Mouse (Mus musculus) erythroblast, embryonic 14.5 days (primary cell): ENCODE data around the gene Macf1. TPM values are rescaled to one million over a fixed set of nuclear protein-coding genes. Genes with fewer than 3 reads are reported as not detected.
"Not testable (repeated sequence)": the region's sequence is repeated elsewhere in the genome, so short reads cannot be mapped to it uniquely, and the experiment has no call there.

Experiments
- H3K27me3 ChIP-seq: 2 replicates; pipeline ENCODE4 v1.6.1; 2012; ENCODE audit warnings: inconsistent platforms; ENCODE audit not compliant: control insufficient read depth
- H3K36me3 ChIP-seq: 2 replicates; pipeline ENCODE4 v1.6.1; 2012; ENCODE audit warnings: mild to moderate bottlenecking, inconsistent platforms; ENCODE audit not compliant: control insufficient read depth
- H3K4me1 ChIP-seq: 2 replicates; pipeline ENCODE4 v1.6.1; 2012; ENCODE audit warnings: inconsistent platforms; ENCODE audit not compliant: control insufficient read depth
- H3K4me3 ChIP-seq: replicated peaks from 2 replicates; pipeline ENCODE3; 2012; ENCODE audit warnings: moderate library complexity, mild to moderate bottlenecking, inconsistent platforms
- H3K9me3 ChIP-seq: 2 replicates; pipeline ENCODE4 v1.6.1; 2012; ENCODE audit warnings: low read length, inconsistent platforms, mixed read lengths; ENCODE audit not compliant: control insufficient read depth
- GATA1 ChIP-seq: IDR thresholded peaks from 2 replicates; pipeline ENCODE4 v1.6.1; 2012; ENCODE audit warnings: low read length, inconsistent platforms, mixed read lengths
- TAL1 ChIP-seq: IDR thresholded peaks from 3 replicates; pipeline ENCODE4 v1.6.1; 2012; ENCODE audit warnings: low read length, inconsistent platforms, mixed read lengths
- polyA plus RNA-seq: library from polyadenylated mRNA; stranded (reverse); fragments of >175 nt; gene quantifications from 2 replicates; pipeline ENCODE4 v1.2.3, GENCODE M21; 2012

Macf1 gene
- polyA plus RNA-seq, 1 experiment, result 5.5 TPM

- Histone ChIP-seq H3K36me3 (peaks cover 75% of the 10 kb centered on the region), H3K4me3 (no peak overlapping the region), H3K9me3 (no peaks in the 10 kb centered on the region), H3K4me1 (no peaks in the 10 kb centered on the region), H3K27me3 (no peaks in the 10 kb centered on the region)
- TF ChIP-seq TAL1 (no peak), GATA1 (no peak)
Measured at GRCm38 (mm10) chr4:123454871-123455640, 229.1 kb downstream of the Macf1 start.

- no peaks in the 10 kb centered on the region for H3K27me3 ChIP-seq
- peaks cover 81% of the 10 kb centered on the region for H3K36me3 ChIP-seq
- no peak for TF ChIP-seq GATA1
- TF ChIP-seq TAL1, result no peak
- H3K4me1 ChIP-seq, result no peaks in the 10 kb centered on the region
- H3K9me3 ChIP-seq, result no peaks in the 10 kb centered on the region
- H3K4me3 ChIP-seq, result no peak overlapping the region
Measured at GRCm38 (mm10) chr4:123453729-123454128, 230.4 kb downstream of the Macf1 start.

- Histone ChIP-seq H3K36me3 (peaks cover 80% of the 10 kb centered on the region), H3K4me3 (no peak overlapping the region), H3K4me1 (no peaks in the 10 kb centered on the region), H3K27me3 (no peaks in the 10 kb centered on the region), H3K9me3 (no peaks in the 10 kb centered on the region)
- TF ChIP-seq GATA1, result no peak
- no peak for TF ChIP-seq TAL1
Measured at GRCm38 (mm10) chr4:123451991-123452390, 232.2 kb downstream of the Macf1 start.

GRCm38 (mm10) chr4:123449304-123449703, 234.9 kb downstream of the Macf1 start:
- Histone ChIP-seq H3K9me3 (no peaks in the 10 kb centered on the region), H3K36me3 (peaks cover 69% of the 10 kb centered on the region), H3K4me3 (no peak overlapping the region), H3K4me1 (peaks cover 4% of the 10 kb centered on the region), H3K27me3 (no peaks in the 10 kb centered on the region)
- TF ChIP-seq TAL1, result no peak
- no peak for TF ChIP-seq GATA1

- TF ChIP-seq TAL1, result no peak
- TF ChIP-seq GATA1, result no peak
- peaks cover 4% of the 10 kb centered on the region for H3K4me1 ChIP-seq
- no peaks in the 10 kb centered on the region for H3K9me3 ChIP-seq
- H3K4me3 ChIP-seq, result no peak overlapping the region
- no peaks in the 10 kb centered on the region for H3K27me3 ChIP-seq
- peaks cover 63% of the 10 kb centered on the region for H3K36me3 ChIP-seq
Measured at GRCm38 (mm10) chr4:123448015-123448414, 236.1 kb downstream of the Macf1 start.

GRCm38 (mm10) chr4:123447251-123447650, 236.9 kb downstream of the Macf1 start:
- Histone ChIP-seq H3K4me3 (no peak overlapping the region), H3K9me3 (no peaks in the 10 kb centered on the region), H3K4me1 (peaks cover 4% of the 10 kb centered on the region), H3K27me3 (no peaks in the 10 kb centered on the region), H3K36me3 (peaks cover 56% of the 10 kb centered on the region)
- no peak for TF ChIP-seq TAL1
- TF ChIP-seq GATA1, result no peak

GRCm38 (mm10) chr4:123446754-123447153, 237.4 kb downstream of the Macf1 start:
- H3K4me1 ChIP-seq, result peaks cover 4% of the 10 kb centered on the region
- H3K9me3 ChIP-seq, result no peaks in the 10 kb centered on the region
- peaks cover 51% of the 10 kb centered on the region for H3K36me3 ChIP-seq
- no peak overlapping the region for H3K4me3 ChIP-seq
- H3K27me3 ChIP-seq, result no peaks in the 10 kb centered on the region
- TF ChIP-seq GATA1 (no peak), TAL1 (no peak)

- H3K9me3 ChIP-seq, H3K4me1 ChIP-seq, H3K27me3 ChIP-seq, H3K4me3 ChIP-seq: not testable (repeated sequence)
- peaks cover 47% of the 10 kb centered on the region for H3K36me3 ChIP-seq
Measured at GRCm38 (mm10) chr4:123446221-123446620, 237.9 kb downstream of the Macf1 start.

- H3K9me3 ChIP-seq, result no peaks in the 10 kb centered on the region
- H3K27me3 ChIP-seq, result no peaks in the 10 kb centered on the region
- H3K4me1 ChIP-seq, result no peaks in the 10 kb centered on the region
- peaks cover 40% of the 10 kb centered on the region for H3K36me3 ChIP-seq
- H3K4me3 ChIP-seq, result no peak overlapping the region
- TF ChIP-seq TAL1 (no peak), GATA1 (no peak)
Measured at GRCm38 (mm10) chr4:123438414-123438813, 245.7 kb downstream of the Macf1 start.

GRCm38 (mm10) chr4:123433171-123433570, 251.0 kb downstream of the Macf1 start:
- H3K36me3 ChIP-seq, result peaks cover 39% of the 10 kb centered on the region

More at GRCm38 (mm10) chr4:123433171-123433570, 251.0 kb downstream of the Macf1 start:
- TF ChIP-seq TAL1 (no peak), GATA1 (no peak)
- Histone ChIP-seq H3K4me3 (no peak overlapping the region), H3K9me3 (no peaks in the 10 kb centered on the region), H3K4me1 (no peaks in the 10 kb centered on the region), H3K27me3 (no peaks in the 10 kb centered on the region)
